Mouse (Mus musculus) adrenal gland, postnatal 36 days (tissue): ENCODE results near the gene Ptn. TPM values are rescaled to one million over a fixed set of nuclear protein-coding genes. Genes with fewer than 3 reads are reported as not detected.
A peak's percentile ranks its signal among the peaks of the same experiment; 100 is the strongest.

Source experiments
- DNase-seq, 2 experiments: peaks; one replicate each; pipeline ENCODE4 v3.0.0; 2021; ENCODE audit warnings: mixed read lengths in 1 of 2
- total RNA-seq, 2 experiments: library from RNA; stranded (reverse); gene quantifications; 2 replicates each; pipeline ENCODE4 v1.2.3; 2021

Gene Ptn
- total RNA-seq, 2 experiments from 2014 or later, result 82.6 to 83.9 TPM

- DNase-seq, result peak in 1 of 2 experiments; percentile 48
Measured at GRCm38 (mm10) chr6:36816666-36817065, 6.6 kb upstream of the Ptn start.

- DNase-seq, result no peak
Measured at GRCm38 (mm10) chr6:36815992-36816391, 6.0 kb upstream of the Ptn start.

- no peak for DNase-seq
Measured at GRCm38 (mm10) chr6:36812666-36813515, 2.9 kb upstream of the Ptn start.

GRCm38 (mm10) chr6:36810448-36810847, 428 bp upstream of the Ptn start:
- DNase-seq, result no peak

- peak; percentile 20 to 47 for DNase-seq
Measured at GRCm38 (mm10) chr6:36809311-36809726, 701 bp downstream of the Ptn start.

- no peak for DNase-seq
Measured at GRCm38 (mm10) chr6:36808306-36809058, 1.5 kb downstream of the Ptn start.

GRCm38 (mm10) chr6:36806906-36807305, 3.1 kb downstream of the Ptn start:
- peak; percentile 46 to 49 for DNase-seq

- peak; percentile 49 to 50 for DNase-seq
Measured at GRCm38 (mm10) chr6:36800309-36800946, 9.6 kb downstream of the Ptn start.

GRCm38 (mm10) chr6:36797066-36797655, 12.9 kb downstream of the Ptn start:
- DNase-seq, result no peak

GRCm38 (mm10) chr6:36794535-36794934, 15.5 kb downstream of the Ptn start:
- DNase-seq, result no peak

- peak; percentile 65 to 72 for DNase-seq
Measured at GRCm38 (mm10) chr6:36793775-36794174, 16.2 kb downstream of the Ptn start.

- no peak for DNase-seq
Measured at GRCm38 (mm10) chr6:36789261-36789660, 20.8 kb downstream of the Ptn start.

GRCm38 (mm10) chr6:36788576-36789191, 21.3 kb downstream of the Ptn start:
- DNase-seq, result peak; percentile 36 to 50

- DNase-seq, result no peak
Measured at GRCm38 (mm10) chr6:36784682-36785208, 25.3 kb downstream of the Ptn start.

- peak; percentile 37 to 52 for DNase-seq
Measured at GRCm38 (mm10) chr6:36782481-36782880, 27.5 kb downstream of the Ptn start.

GRCm38 (mm10) chr6:36777567-36778337, 32.3 kb downstream of the Ptn start:
- DNase-seq, result peak in 1 of 2 experiments; percentile 29

GRCm38 (mm10) chr6:36777039-36777438, 33.0 kb downstream of the Ptn start:
- no peak for DNase-seq

- no peak for DNase-seq
Measured at GRCm38 (mm10) chr6:36775647-36776360, 34.2 kb downstream of the Ptn start.

- DNase-seq, result no peak
Measured at GRCm38 (mm10) chr6:36772541-36772940, 37.5 kb downstream of the Ptn start.

GRCm38 (mm10) chr6:36769012-36769411, 41.0 kb downstream of the Ptn start:
- no peak for DNase-seq
